Mouse (Mus musculus) lung, adult 2 months (tissue): ENCODE results near the gene Rhbdf2.

Experiments
- CTCF ChIP-seq: fragments of 200-500 bp; IDR thresholded peaks from 2 replicates; pipeline ENCODE4 v1.5.1; 2011; ENCODE audit warnings: mild to moderate bottlenecking, low read length, control low read depth; ENCODE audit not compliant: insufficient read depth
- POLR2A ChIP-seq: fragments of 200-500 bp; IDR thresholded peaks from 2 replicates; pipeline ENCODE4 v1.6.1; 2011; ENCODE audit warnings: low read depth, mild to moderate bottlenecking, control low read depth, low read length, borderline replicate concordance; ENCODE audit errors: extremely low read depth

GRCm38 (mm10) chr11:116658238-116658637 is 31.4 kb upstream of the Rhbdf2 start:
- no peak for TF ChIP-seq POLR2A
- no peak for TF ChIP-seq CTCF
